Mouse (Mus musculus) liver, adult 2 months (tissue): ENCODE results near the gene Sh3rf3. TPM values are rescaled to one million over a fixed set of nuclear protein-coding genes. Genes with fewer than 3 reads are reported as not detected.

Experiments used
- DNase-seq: peaks from one replicate; pipeline ENCODE4 v3.0.0-alpha.2; 2011; ENCODE audit warnings: low read depth, low spot score; ENCODE audit errors: extremely low read depth
- H3K27ac ChIP-seq: fragments of 200-500 bp; replicated peaks from 2 replicates; pipeline ENCODE4 v1.5.1; 2012; ENCODE audit warnings: low read depth, mild to moderate bottlenecking, control low read depth, inconsistent platforms, low read length; ENCODE audit not compliant: insufficient read depth
- H3K27me3 ChIP-seq: fragments of 200-500 bp; 2 replicates; pipeline ENCODE4 v1.6.1; 2012; ENCODE audit warnings: mild to moderate bottlenecking, moderate library complexity, low read length, inconsistent platforms; ENCODE audit not compliant: control insufficient read depth, insufficient read depth
- H3K36me3 ChIP-seq: fragments of 200-500 bp; 2 replicates; pipeline ENCODE4 v1.6.1; 2012; ENCODE audit warnings: low read length, inconsistent platforms; ENCODE audit not compliant: control insufficient read depth, insufficient read depth
- H3K4me1 ChIP-seq: fragments of 200-500 bp; 2 replicates; pipeline ENCODE4 v1.6.1; 2011; ENCODE audit warnings: low read length; ENCODE audit not compliant: control insufficient read depth, insufficient read depth
- H3K4me3 ChIP-seq: fragments of 200-500 bp; 2 replicates; pipeline ENCODE4 v1.5.1; 2011; ENCODE audit warnings: low read depth, mild to moderate bottlenecking, control low read depth, low read length, moderate library complexity; ENCODE audit not compliant: insufficient read depth
- H3K79me2 ChIP-seq: fragments of 200-500 bp; 2 replicates; pipeline ENCODE4 v1.6.1; 2012; ENCODE audit warnings: inconsistent platforms, mild to moderate bottlenecking, low read length, moderate library complexity; ENCODE audit not compliant: control insufficient read depth, insufficient read depth
- H3K9ac ChIP-seq: fragments of 200-500 bp; 2 replicates; pipeline ENCODE4 v1.6.1; 2012; ENCODE audit warnings: low read depth, mild to moderate bottlenecking, control low read depth, inconsistent platforms, low read length
- CTCF ChIP-seq: fragments of 200-500 bp; IDR thresholded peaks from 2 replicates; pipeline ENCODE4 v1.5.1; 2011; ENCODE audit warnings: low read depth, low read length, control low read depth
- POLR2A ChIP-seq: fragments of 200-500 bp; IDR thresholded peaks from 2 replicates; pipeline ENCODE4 v1.6.1; 2011; ENCODE audit warnings: low read length, control low read depth; ENCODE audit not compliant: insufficient read depth; ENCODE audit errors: extremely low read depth
- WGBS: fragments of 180-500 bp; shearing (Covaris S2); methylation state at CpG from one replicate; pipeline ENCODE4 v1.1.7; 2018; 5-methylcytosine and 5-hydroxymethylcytosine counted together
- polyA plus RNA-seq: library from polyadenylated mRNA; depleted of rRNA; stranded (reverse); fragments of >200 nt; gene quantifications from 2 replicates; pipeline ENCODE4 v1.2.3, GENCODE M21; 2012
- total RNA-seq: library from RNA; depleted of rRNA; stranded (reverse); fragments of >200 nt; gene quantifications from 2 replicates; pipeline ENCODE4 v1.2.3, GENCODE M21; 2014

Gene Sh3rf3
- total and polyA plus RNA-seq, 2 experiments = not detected

- Histone ChIP-seq H3K4me1 (no peaks in the 10 kb centered on the region), H3K4me3 (no peak overlapping the region), H3K27ac (no peak overlapping the region), H3K9ac (no peak overlapping the region), H3K27me3 (no peaks in the 10 kb centered on the region), H3K79me2 (no peaks in the 10 kb centered on the region), H3K36me3 (no peaks in the 10 kb centered on the region)
- no peak for TF ChIP-seq CTCF
- DNase-seq = no peak
- WGBS = 88% methylated on average over 5 of the region's 5 CpGs
Observed at GRCm38 (mm10) chr10:59117555-59117954, 304.4 kb downstream of the Sh3rf3 start.

GRCm38 (mm10) chr10:59119001-59119400, 305.8 kb downstream of the Sh3rf3 start:
- no peaks in the 10 kb centered on the region for H3K36me3 ChIP-seq
- no peaks in the 10 kb centered on the region for H3K4me1 ChIP-seq
- 96% methylated on average over 1 of the region's 1 CpGs for WGBS
- H3K9ac ChIP-seq = no peak overlapping the region
- no peaks in the 10 kb centered on the region for H3K79me2 ChIP-seq
- DNase-seq = no peak
- no peak overlapping the region for H3K4me3 ChIP-seq
- TF ChIP-seq POLR2A = no peak
- TF ChIP-seq CTCF = no peak
- H3K27ac ChIP-seq = no peak overlapping the region
- no peaks in the 10 kb centered on the region for H3K27me3 ChIP-seq

- H3K9ac ChIP-seq = no peak overlapping the region
- H3K79me2 ChIP-seq = no peaks in the 10 kb centered on the region
- no peak overlapping the region for H3K27ac ChIP-seq
- no peak for TF ChIP-seq CTCF
- TF ChIP-seq POLR2A = no peak
- H3K4me1 ChIP-seq = no peaks in the 10 kb centered on the region
- no peaks in the 10 kb centered on the region for H3K36me3 ChIP-seq
- DNase-seq = no peak
- H3K4me3 ChIP-seq = no peak overlapping the region
- H3K27me3 ChIP-seq = no peaks in the 10 kb centered on the region
- 85% methylated on average over 2 of the region's 2 CpGs for WGBS
Observed at GRCm38 (mm10) chr10:59119811-59120210, 306.7 kb downstream of the Sh3rf3 start.

- H3K36me3 ChIP-seq = no peaks in the 10 kb centered on the region
- H3K4me1 ChIP-seq = no peaks in the 10 kb centered on the region
- no peak for DNase-seq
- H3K27me3 ChIP-seq = no peaks in the 10 kb centered on the region
- H3K9ac ChIP-seq = no peak overlapping the region
- TF ChIP-seq CTCF (no peak), POLR2A (no peak)
- H3K79me2 ChIP-seq = no peaks in the 10 kb centered on the region
- no peak overlapping the region for H3K27ac ChIP-seq
- WGBS = 87% methylated on average over 2 of the region's 2 CpGs
- H3K4me3 ChIP-seq = no peak overlapping the region
Observed at GRCm38 (mm10) chr10:59125497-59125896, 312.3 kb downstream of the Sh3rf3 start.

GRCm38 (mm10) chr10:59127637-59128036, 314.5 kb downstream of the Sh3rf3 start:
- Histone ChIP-seq H3K36me3 (no peaks in the 10 kb centered on the region), H3K4me1 (no peaks in the 10 kb centered on the region), H3K4me3 (no peak overlapping the region), H3K9ac (no peak overlapping the region), H3K27me3 (no peaks in the 10 kb centered on the region), H3K79me2 (no peaks in the 10 kb centered on the region), H3K27ac (no peak overlapping the region)
- TF ChIP-seq POLR2A = no peak
- TF ChIP-seq CTCF = no peak
- DNase-seq = no peak
- 65% methylated on average over 6 of the region's 6 CpGs for WGBS

- H3K36me3 ChIP-seq = no peaks in the 10 kb centered on the region
- H3K4me3 ChIP-seq = no peak overlapping the region
- H3K9ac ChIP-seq = no peak overlapping the region
- H3K27ac ChIP-seq = no peak overlapping the region
- H3K79me2 ChIP-seq = no peaks in the 10 kb centered on the region
- TF ChIP-seq POLR2A (no peak), CTCF (no peak)
- no peaks in the 10 kb centered on the region for H3K4me1 ChIP-seq
- H3K27me3 ChIP-seq = no peaks in the 10 kb centered on the region
- no peak for DNase-seq
- WGBS = 80% methylated on average over 20 of the region's 20 CpGs
Observed at GRCm38 (mm10) chr10:59131926-59132628, 318.9 kb downstream of the Sh3rf3 start.
